Comparison of ENCODE assay signal across 8 mouse cellular contexts in genomic region chr5:124482436-124482965, GRCm38 (mm10). TPM values are rescaled to one million over a fixed set of nuclear protein-coding genes. Genes with fewer than 3 reads are reported as not detected.
A peak's percentile ranks its signal among the peaks of the same experiment; 100 is the strongest.
DNase-seq lines count a peak whose midpoint lies in the region; ATAC-seq lines count a peak whose summit lies in the region.

No protein-coding gene starts in this region.

- no peak for ATAC-seq in megakaryocyte, adult 5-6 weeks (ENCODE audit: poor library complexity, severe bottlenecking)
- ATAC-seq in midbrain, embryonic 15.5 days (replicated peaks): no peak

- H3K36me3 ChIP-seq in megakaryocyte, embryonic 14.5 days (replicated peaks; ENCODE audit: low read length): peaks cover 23% of the 10 kb centered on the region
- H3K36me3 ChIP-seq in heart, embryonic 10.5 days: peaks cover 5% of the 10 kb centered on the region; the same call in 1 of the 2 replicates
- no peaks in the 10 kb centered on the region for H3K36me3 ChIP-seq in midbrain, embryonic 15.5 days (replicated peaks)

- H3K27ac ChIP-seq in heart, embryonic 10.5 days: peak overlapping the region; percentile 99
- peak overlapping the region; percentile 91 for H3K27ac ChIP-seq in midbrain, embryonic 15.5 days

- H3K9ac ChIP-seq in midbrain, embryonic 15.5 days: peak overlapping the region; percentile 68

- no peaks in the 10 kb centered on the region for H3K27me3 ChIP-seq in megakaryocyte, embryonic 14.5 days (replicated peaks)
- H3K27me3 ChIP-seq in heart, embryonic 10.5 days (ENCODE audit: insufficient read depth, poor library complexity, severe bottlenecking): no peaks in the 10 kb centered on the region
- no peaks in the 10 kb centered on the region for H3K27me3 ChIP-seq in midbrain, embryonic 15.5 days (replicated peaks)

- H3K4me3 ChIP-seq in megakaryocyte, embryonic 14.5 days (replicated peaks): peak overlapping the region; percentile 98
- peak overlapping the region; percentile 78 for H3K4me3 ChIP-seq in heart, embryonic 10.5 days
- H3K4me3 ChIP-seq in midbrain, embryonic 15.5 days: peak overlapping the region; percentile 78

- 5% methylated on average over 13 of the region's 13 CpGs for WGBS in heart, embryonic 10.5 days
- 6% methylated on average over 13 of the region's 13 CpGs for WGBS in midbrain, embryonic 15.5 days

- peaks cover 56% of the 10 kb centered on the region for H3K4me1 ChIP-seq in megakaryocyte, embryonic 14.5 days
- peaks cover 24% of the 10 kb centered on the region for H3K4me1 ChIP-seq in heart, embryonic 10.5 days
- H3K4me1 ChIP-seq in midbrain, embryonic 15.5 days: peaks cover 22% of the 10 kb centered on the region

- DNase-seq in cerebellum, postnatal 10 days: peak; percentile 29 to 58
- DNase-seq in heart, embryonic 10.5 days (ENCODE audit: low spot score): no peak
- DNase-seq in kidney, postnatal 10 days: peak; percentile 41
- no peak for DNase-seq in retina, embryonic 14.5 days (ENCODE audit: low spot score)
- DNase-seq in urinary bladder, postnatal 10 days (ENCODE audit: low spot score): no peak

- H3K4me2 ChIP-seq in midbrain, embryonic 15.5 days: peak overlapping the region; percentile 82

- no peaks in the 10 kb centered on the region for H3K9me3 ChIP-seq in megakaryocyte, embryonic 14.5 days
- no peaks in the 10 kb centered on the region for H3K9me3 ChIP-seq in heart, embryonic 10.5 days
- H3K9me3 ChIP-seq in midbrain, embryonic 15.5 days: no peaks in the 10 kb centered on the region

RNA-seq across cellular contexts. Expression of gene Snrnp35, which starts 0.4 kb away (rescaled TPM):
- 8.7 and 27.1 TPM in 2 replicates for polyA plus RNA-seq in megakaryocyte, embryonic 14.5 days (2012; ENCODE audit: insufficient read depth, low replicate concordance)
- total RNA-seq in megakaryocyte, adult 5-6 weeks (2015): 3.8 and 5.7 TPM in 2 replicates
- 10.6 and 12.0 TPM in 2 replicates for total RNA-seq in megakaryocyte, adult 5-6 weeks (2017)
- 25.5 and 26.8 TPM in 2 replicates for polyA plus RNA-seq in heart, embryonic 10.5 days (2016; fragmentation: Nextera tagmentation; extraction: Ambion mirVana)
- 18.9 and 19.1 TPM in 2 replicates for polyA plus RNA-seq in midbrain, embryonic 15.5 days (2015; fragmentation: Nextera tagmentation; extraction: Ambion mirVana)

RNA-seq across cellular contexts. Expression of gene Rilpl2, which starts 4.3 kb away (rescaled TPM):
- 26.5 and 65.3 TPM in 2 replicates for polyA plus RNA-seq in megakaryocyte, embryonic 14.5 days (2012; ENCODE audit: insufficient read depth, low replicate concordance)
- 42.8 and 45.4 TPM in 2 replicates for total RNA-seq in megakaryocyte, adult 5-6 weeks (2015)
- total RNA-seq in megakaryocyte, adult 5-6 weeks (2017): 42.5 and 42.9 TPM in 2 replicates
- 13.3 and 18.3 TPM in 2 replicates for polyA plus RNA-seq in heart, embryonic 10.5 days (2016; fragmentation: Nextera tagmentation; extraction: Ambion mirVana)
- polyA plus RNA-seq in midbrain, embryonic 15.5 days (2015; fragmentation: Nextera tagmentation; extraction: Ambion mirVana): 24.7 and 25.2 TPM in 2 replicates

RNA-seq across cellular contexts. Expression of gene Kmt5a, which starts 42.8 kb away (rescaled TPM):
- 134 and 294 TPM in 2 replicates for polyA plus RNA-seq in megakaryocyte, embryonic 14.5 days (2012; ENCODE audit: insufficient read depth, low replicate concordance)
- 370 and 380 TPM in 2 replicates for total RNA-seq in megakaryocyte, adult 5-6 weeks (2015)
- 240 and 272 TPM in 2 replicates for total RNA-seq in megakaryocyte, adult 5-6 weeks (2017)
- 49.6 and 54.5 TPM in 2 replicates for polyA plus RNA-seq in heart, embryonic 10.5 days (2016; fragmentation: Nextera tagmentation; extraction: Ambion mirVana)
- 36.4 and 49.1 TPM in 2 replicates for polyA plus RNA-seq in midbrain, embryonic 15.5 days (2015; fragmentation: Nextera tagmentation; extraction: Ambion mirVana)

RNA-seq across cellular contexts. Expression of gene Rilpl1, which starts 48.7 kb away (rescaled TPM):
- polyA plus RNA-seq in megakaryocyte, embryonic 14.5 days (2012; ENCODE audit: insufficient read depth, low replicate concordance): 0.75 and 11.4 TPM in 2 replicates
- total RNA-seq in megakaryocyte, adult 5-6 weeks (2015): 0.75 and 1.2 TPM in 2 replicates
- total RNA-seq in megakaryocyte, adult 5-6 weeks (2017): 0.48 and 0.65 TPM in 2 replicates
- 22.7 and 25.5 TPM in 2 replicates for polyA plus RNA-seq in heart, embryonic 10.5 days (2016; fragmentation: Nextera tagmentation; extraction: Ambion mirVana)
- 11.8 and 14.3 TPM in 2 replicates for polyA plus RNA-seq in midbrain, embryonic 15.5 days (2015; fragmentation: Nextera tagmentation; extraction: Ambion mirVana)

RNA-seq across cellular contexts. Expression of gene Sbno1, which starts 56.7 kb away (rescaled TPM):
- polyA plus RNA-seq in megakaryocyte, embryonic 14.5 days (2012; ENCODE audit: insufficient read depth, low replicate concordance): 4.3 and 5.8 TPM in 2 replicates
- total RNA-seq in megakaryocyte, adult 5-6 weeks (2015): 65.5 and 82.0 TPM in 2 replicates
- 147 and 182 TPM in 2 replicates for total RNA-seq in megakaryocyte, adult 5-6 weeks (2017)
- 74.4 and 80.5 TPM in 2 replicates for polyA plus RNA-seq in heart, embryonic 10.5 days (2016; fragmentation: Nextera tagmentation; extraction: Ambion mirVana)
- 98.6 and 102 TPM in 2 replicates for polyA plus RNA-seq in midbrain, embryonic 15.5 days (2015; fragmentation: Nextera tagmentation; extraction: Ambion mirVana)

Comparison
In these comparisons a context has a peak if more than half of its experiments do, and no peak if none do; other contexts are left out.
1. DNase-seq: peak in cerebellum, postnatal 10 days (2 of 2) and kidney, postnatal 10 days (single experiment); none in heart, embryonic 10.5 days (single experiment), retina, embryonic 14.5 days (single experiment) and urinary bladder, postnatal 10 days (single experiment).
2. Peak in every context shown above with its lines, with median percentiles within 50 percentile points of each other: H3K4me3 ChIP-seq.